Mouse (Mus musculus): ENCODE measurements around the gene Klk1b24. TPM values are rescaled to one million over a fixed set of nuclear protein-coding genes. Genes with fewer than 3 reads are reported as not detected.
"Not testable (repeated sequence)": the region's sequence is repeated elsewhere in the genome, so short reads cannot be mapped to it uniquely, and the experiment has no call there.

Klk1b24 gene
- not detected for total RNA-seq (2021)
- long read RNA-seq, experiment 1 = 0 reads
- long read RNA-seq, experiment 2 = 0 reads

DNA sequence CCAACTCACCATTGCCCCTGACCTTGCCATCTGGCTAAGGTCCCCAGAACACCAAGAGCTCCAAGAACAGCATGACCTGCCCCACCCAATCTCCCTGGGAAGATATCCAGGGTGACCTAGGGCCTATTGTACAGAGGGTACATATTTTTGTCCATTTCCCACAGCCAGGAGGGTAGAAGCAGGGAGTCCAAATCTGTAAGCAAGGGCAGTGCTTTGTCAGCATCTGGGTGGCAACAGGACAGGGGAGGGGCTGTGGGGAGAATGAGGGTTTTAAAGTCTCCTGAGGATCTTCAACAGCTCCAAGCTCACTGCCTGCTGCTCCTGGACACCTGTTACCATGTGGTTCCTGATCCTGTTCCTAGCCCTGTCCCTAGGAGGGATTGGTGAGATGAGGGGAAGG is at the start of gene Klk1b24:
TSS of gene Klk1b24 (plus strand) at position 301 of the 400 bp plus-strand sequence.
- intact Hi-C loops (cut with DNase I; ENCODE audit: low total_unique reads); DNase-seq: not testable (repeated sequence)

GRCm38 (mm10) chr7:44179299-44180045 is 8.6 kb upstream of the Klk1b24 start:
- intact Hi-C loops (cut with DNase I; ENCODE audit: low total_unique reads) = no loop called here
- no peak for DNase-seq

- intact Hi-C loops (cut with DNase I; ENCODE audit: low total_unique reads); DNase-seq: not testable (repeated sequence)
Observed at GRCm38 (mm10) chr7:44186516-44186915, 1.5 kb upstream of the Klk1b24 start.

DNA sequence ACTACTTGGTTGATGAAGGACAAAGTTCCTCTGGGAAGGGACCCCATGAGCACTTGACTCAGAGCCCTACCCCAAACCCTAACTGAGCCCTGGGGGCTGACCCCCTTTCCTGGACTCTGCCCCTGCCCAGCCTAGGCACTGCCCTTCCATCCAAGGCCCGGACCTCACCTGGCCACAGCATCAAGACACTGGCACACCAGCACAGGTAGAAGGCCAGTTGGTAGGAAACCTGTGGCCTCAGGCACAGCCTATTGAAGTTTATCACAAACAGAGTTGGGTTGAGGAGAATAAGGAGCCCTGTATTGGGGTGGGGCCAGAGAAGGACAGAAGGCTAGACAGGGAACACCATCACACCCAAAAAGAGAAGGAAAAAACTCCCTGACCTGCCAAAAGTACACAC is 5.4 kb downstream of the Klk1b24 start:
- DNase-seq; intact Hi-C loops (cut with DNase I; ENCODE audit: low total_unique reads): not testable (repeated sequence)

DNA sequence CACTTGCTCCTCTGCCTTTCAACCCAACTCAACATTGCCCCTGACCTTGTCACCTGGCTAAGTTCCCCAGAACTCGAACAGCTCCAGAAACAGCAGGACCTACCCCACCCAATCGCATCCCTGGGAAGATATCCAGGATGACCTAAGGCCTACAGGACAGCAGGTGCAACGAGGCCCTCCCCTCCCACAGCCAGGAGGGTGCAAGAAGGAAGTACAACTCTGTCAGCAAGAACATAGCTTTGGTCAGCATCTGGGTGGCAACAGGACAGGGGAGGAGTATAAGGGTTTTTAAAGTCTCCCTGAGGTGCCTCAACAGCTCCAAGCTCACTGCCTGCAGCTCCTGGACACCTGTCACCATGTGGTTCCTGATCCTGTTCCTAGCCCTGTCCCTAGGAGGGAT is 9.9 kb downstream of the Klk1b24 start, which contains the start of gene Klk1b3:
TSS of gene Klk1b3 (plus strand) at position 301 of the 400 bp plus-strand sequence.
- no peak for DNase-seq
- intact Hi-C loops (cut with DNase I; ENCODE audit: low total_unique reads) = no loop called here

GRCm38 (mm10) chr7:44207135-44207534 is 19.1 kb downstream of the Klk1b24 start, which contains the start of gene Klk1b4:
Gene Klk1b4, plus strand, starts transcription at chr7:44207435.
- intact Hi-C loops (cut with DNase I; ENCODE audit: low total_unique reads); DNase-seq: not testable (repeated sequence)

- DNase-seq = no peak
- intact Hi-C loops (cut with DNase I; ENCODE audit: low total_unique reads) = no loop called here
Observed at GRCm38 (mm10) chr7:44208307-44208706, 20.3 kb downstream of the Klk1b24 start.

DNA sequence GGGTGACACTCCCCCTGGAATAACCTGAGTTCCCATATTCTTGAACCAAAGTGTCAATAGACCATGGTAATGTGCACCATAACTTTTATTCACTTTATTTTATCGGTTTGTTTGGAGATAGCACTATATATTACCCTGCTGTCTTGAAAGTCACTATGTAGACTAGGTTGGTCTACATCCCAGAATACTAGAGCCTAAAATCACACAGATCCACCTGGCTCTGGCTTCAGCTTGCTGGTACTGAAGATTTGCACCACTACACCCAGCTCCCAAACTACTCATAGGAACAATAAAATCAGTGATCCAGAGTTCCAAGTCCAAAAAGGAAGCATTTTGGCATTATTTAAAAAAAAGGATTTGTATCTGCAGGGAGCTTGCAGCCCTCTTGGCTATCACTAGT is 27.6 kb downstream of the Klk1b24 start, which contains the start of gene Klk1b5:
TSS of gene Klk1b5 (plus strand) at position 301 of the 400 bp plus-strand sequence.
- DNase-seq = no peak
- intact Hi-C loops (cut with DNase I; ENCODE audit: low total_unique reads) = no loop called here

GRCm38 (mm10) chr7:44221601-44222000 is 33.6 kb downstream of the Klk1b24 start:
- DNase-seq; intact Hi-C loops (cut with DNase I; ENCODE audit: low total_unique reads): not testable (repeated sequence)

DNA sequence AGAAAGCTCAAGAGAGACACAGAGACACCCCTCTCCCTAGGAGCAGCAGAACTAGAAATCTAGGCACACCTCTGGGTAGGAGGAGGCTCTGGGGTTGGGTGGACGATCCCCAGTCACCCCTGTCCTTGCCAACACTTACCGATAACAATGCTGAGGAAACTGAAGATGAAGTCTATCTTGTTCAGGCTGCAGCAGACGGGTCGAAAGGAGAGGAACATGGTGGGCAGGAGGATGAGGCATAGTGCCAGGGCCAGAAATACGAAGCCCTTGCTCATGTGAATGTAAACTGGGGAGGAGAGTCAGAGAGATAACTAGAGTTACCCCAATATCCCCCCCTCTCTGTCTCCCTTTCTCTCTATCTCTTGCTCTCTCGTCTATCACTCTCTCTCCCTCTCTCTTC is 34.3 kb downstream of the Klk1b24 start:
- intact Hi-C loops (cut with DNase I; ENCODE audit: low total_unique reads); DNase-seq: not testable (repeated sequence)

DNA sequence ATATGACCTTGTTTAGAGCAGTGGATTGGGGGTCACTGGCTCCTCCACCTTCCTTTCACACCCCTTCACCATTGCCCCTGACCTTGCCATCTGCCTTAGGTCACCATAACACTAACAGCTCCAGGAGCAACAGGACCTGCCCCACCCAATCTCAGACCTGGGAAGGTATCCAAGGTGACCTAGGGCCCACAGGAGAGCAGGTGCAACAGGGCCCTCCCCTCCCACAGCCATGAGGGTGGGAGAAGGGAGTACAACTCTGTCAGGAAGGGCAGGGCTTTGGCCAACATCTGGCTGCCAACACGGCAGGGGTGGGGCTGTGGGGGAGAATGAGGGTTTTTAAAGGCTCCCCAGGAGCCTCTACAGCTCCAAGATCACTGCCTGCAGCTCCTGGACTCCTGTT is 37.0 kb downstream of the Klk1b24 start, which contains the start of gene Klk1:
TSS of gene Klk1 (plus strand) at position 285 of the 400 bp plus-strand sequence.
- no peak for DNase-seq
- intact Hi-C loops (cut with DNase I; ENCODE audit: low total_unique reads) = no loop called here

DNA sequence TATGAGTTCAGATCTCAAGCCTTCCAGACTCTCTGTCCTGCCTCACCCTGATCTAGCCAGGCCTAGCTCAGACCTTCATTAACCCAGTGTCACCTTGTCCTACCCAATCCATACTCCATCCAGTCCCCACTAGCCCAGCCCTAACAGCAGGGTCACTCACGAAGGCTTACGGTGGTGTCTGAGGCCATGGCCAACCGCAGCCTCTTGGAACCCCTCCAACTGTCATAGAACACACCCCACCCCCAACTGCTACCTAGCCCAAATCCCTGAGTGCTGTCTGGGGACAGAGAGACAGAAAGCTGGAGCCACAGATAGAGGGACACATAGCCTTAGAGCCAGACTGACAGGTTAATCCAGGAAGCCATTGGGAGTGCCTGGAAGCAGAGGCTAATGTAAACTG is 47.9 kb downstream of the Klk1b24 start, which contains the start of gene Gm36864:
TSS of gene Gm36864 (plus strand) at position 269 of the 400 bp plus-strand sequence.
- intact Hi-C loops (cut with DNase I; ENCODE audit: low total_unique reads) = no loop called here
- DNase-seq = no peak

DNA sequence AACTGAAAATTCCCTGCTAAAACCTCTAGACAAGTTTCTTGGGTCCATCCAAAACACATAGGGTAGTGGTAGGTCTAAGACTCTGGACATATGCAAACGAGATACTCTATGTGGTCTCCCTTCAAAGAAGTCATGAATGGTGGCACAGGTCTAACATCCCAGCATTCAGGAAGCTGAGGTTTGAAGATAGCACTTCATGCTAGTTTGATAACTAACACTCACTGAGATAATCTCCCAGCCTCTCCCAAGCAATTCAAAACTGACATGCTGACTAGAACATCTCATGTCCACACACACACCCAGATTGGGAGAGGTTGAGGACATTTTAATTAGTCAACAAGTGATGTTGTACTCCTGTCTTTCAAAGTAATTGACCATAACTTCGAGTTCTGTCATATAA is 51.9 kb downstream of the Klk1b24 start:
- no peak for DNase-seq
- intact Hi-C loops (cut with DNase I; ENCODE audit: low total_unique reads) = no loop called here

DNA sequence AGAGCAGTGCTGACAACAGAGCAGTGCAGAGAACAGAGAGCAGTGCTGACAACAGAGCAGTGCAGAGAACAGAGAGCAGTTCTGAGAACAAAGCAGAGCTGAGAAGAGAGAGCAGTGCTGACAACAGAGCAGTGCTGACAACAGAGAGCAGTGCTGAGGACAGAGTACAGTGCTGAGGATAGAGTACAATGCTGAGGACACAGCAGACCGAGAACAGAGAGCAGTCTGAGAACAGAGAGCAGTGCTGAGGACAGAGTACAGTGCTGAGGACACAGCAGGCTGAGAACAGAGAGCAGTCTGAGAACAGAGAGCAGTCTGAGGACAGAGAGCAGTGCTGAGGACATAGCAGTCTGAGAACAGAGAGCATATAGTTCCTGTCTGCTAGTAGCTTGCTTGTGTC is 52.7 kb downstream of the Klk1b24 start:
- no peak for DNase-seq
- intact Hi-C loops (cut with DNase I; ENCODE audit: low total_unique reads) = no loop called here

DNA sequence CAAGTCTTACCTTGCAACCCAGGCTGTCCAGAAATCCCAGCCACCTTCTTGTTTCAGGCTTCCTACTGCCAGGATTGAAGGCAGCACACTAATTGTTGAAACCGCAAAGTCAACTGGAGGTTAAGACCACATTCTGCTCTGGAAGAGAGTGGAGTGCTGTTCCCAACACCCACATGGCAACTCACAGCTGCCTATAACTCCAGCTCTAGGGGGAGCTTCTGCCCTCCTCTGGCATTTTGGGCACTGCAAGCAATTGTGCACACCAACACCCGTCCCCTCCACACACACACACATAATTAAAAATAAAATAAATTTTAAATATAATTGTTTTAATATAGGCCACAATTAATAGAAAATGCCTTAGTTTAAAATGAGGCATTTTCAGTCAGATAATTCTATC is 53.1 kb downstream of the Klk1b24 start:
- intact Hi-C loops (cut with DNase I; ENCODE audit: low total_unique reads) = no loop called here
- DNase-seq = no peak

Other genes starting within 250 kb of the Klk1b24 start
- under 1 TPM in 1 of 2 experiments, not detected in 1; 0.25 TPM for gene Klk1b8, start 237.6 kb upstream of the Klk1b24 start, total RNA-seq (2021)
- gene Klk1b1, start 221.5 kb upstream of the Klk1b24 start, total RNA-seq (2021) = not detected
- not detected for gene Klk1b9, start 212.2 kb upstream of the Klk1b24 start, total RNA-seq (2021)
- not detected for gene Klk1b11, start 192.4 kb upstream of the Klk1b24 start, total RNA-seq (2021)
- gene Klk1b26, start 176.1 kb upstream of the Klk1b24 start, total RNA-seq (2021) = under 1 TPM in 1 of 2 experiments, not detected in 1; 0.21 TPM
- not detected for gene Klk1b27, start 135.9 kb upstream of the Klk1b24 start, total RNA-seq (2021)
- not detected for gene Klk1b21, start 85.9 kb upstream of the Klk1b24 start, total RNA-seq (2021)
- gene Klk1b22, start 75.6 kb upstream of the Klk1b24 start, total RNA-seq (2021) = not detected
- gene Klk1b16, start 51.5 kb upstream of the Klk1b24 start, total RNA-seq (2021) = not detected
- gene Klk1b3, start 10.0 kb downstream of the Klk1b24 start, total RNA-seq (2021) = not detected
- gene Klk1b4, start 19.2 kb downstream of the Klk1b24 start, total RNA-seq (2021) = not detected
- gene Klk1b5, start 27.7 kb downstream of the Klk1b24 start, total RNA-seq (2021) = not detected
- gene Klk1, start 37.1 kb downstream of the Klk1b24 start, total RNA-seq (2021) = under 1 TPM in 1 of 2 experiments, not detected in 1; 0.23 TPM
- gene Gm36864, start 47.9 kb downstream of the Klk1b24 start, total RNA-seq (2021) = not detected
- gene 1700028J19Rik, start 58.5 kb downstream of the Klk1b24 start, total RNA-seq (2021) = under 1 TPM; 0.21 to 0.33 TPM
- 10 to 100 TPM; 14.2 to 16.2 TPM for gene 2410002F23Rik, start 58.5 kb downstream of the Klk1b24 start, total RNA-seq (2021)
- gene Acp4, start 69.1 kb downstream of the Klk1b24 start, total RNA-seq (2021) = not detected
- not detected for gene Gm15517, start 73.2 kb downstream of the Klk1b24 start, total RNA-seq (2021)
- 1 to 10 TPM; 4.2 to 5.6 TPM for gene Clec11a, start 118.7 kb downstream of the Klk1b24 start, total RNA-seq (2021)
- under 1 TPM; 0.73 to 0.80 TPM for gene Shank1, start 122.0 kb downstream of the Klk1b24 start, total RNA-seq (2021)
- under 1 TPM; 0.35 to 0.49 TPM for gene Syt3, start 195.9 kb downstream of the Klk1b24 start, total RNA-seq (2021)
- not detected for gene 1700008O03Rik, start 197.6 kb downstream of the Klk1b24 start, total RNA-seq (2021)
- gene Lrrc4b, start 240.8 kb downstream of the Klk1b24 start, total RNA-seq (2021) = 1 to 10 TPM in 1 of 2 experiments, under 1 TPM in 1; 0.51 to 1.3 TPM

Data from gastrocnemius, postnatal 14 days (tissue).